Mouse (Mus musculus) embryonic facial prominence, embryonic 11.5 days (tissue): Measurements from ENCODE around the gene Otud7a. TPM values are rescaled to one million over a fixed set of nuclear protein-coding genes. Genes with fewer than 3 reads are reported as not detected.

Source experiments
- ATAC-seq: fragments of 200-750 bp; cut with Nextera tagmentation; replicated peaks from 2 replicates; pipeline ENCODE4 v1.8.0; 2017; ENCODE audit warnings: low read depth; ENCODE audit not compliant: insufficient number of reproducible peaks, low FRiP score, low TSS enrichment
- DNase-seq: peaks from one replicate; pipeline ENCODE4 v3.0.0-alpha.2; 2015; ENCODE audit warnings: low spot score
- H3K27ac ChIP-seq: fragments of 300-500 bp; sonication (generic); replicated peaks from 2 replicates; pipeline ENCODE4 v1.5.1; 2014; ENCODE audit warnings: mild to moderate bottlenecking, low read depth, low read length, control low read depth
- H3K27me3 ChIP-seq: fragments of 300-500 bp; sonication (generic); 2 replicates; pipeline ENCODE4 v1.6.1; 2014; ENCODE audit warnings: mild to moderate bottlenecking, low read length, moderate library complexity, mixed read lengths; ENCODE audit not compliant: control insufficient read depth, insufficient read depth
- H3K36me3 ChIP-seq: fragments of 300-500 bp; sonication (generic); replicated peaks from 2 replicates; pipeline ENCODE4 v1.6.1; 2014; ENCODE audit warnings: low read depth, mild to moderate bottlenecking, low read length, moderate library complexity, mixed read lengths; ENCODE audit not compliant: control insufficient read depth, insufficient read depth
- H3K4me1 ChIP-seq: fragments of 300-500 bp; sonication (generic); 2 replicates; pipeline ENCODE4 v1.6.1; 2014; ENCODE audit warnings: low read length, mixed read lengths; ENCODE audit not compliant: control insufficient read depth, insufficient read depth
- H3K4me2 ChIP-seq: fragments of 300-500 bp; sonication (generic); 2 replicates; pipeline ENCODE4 v1.6.1; 2014; ENCODE audit warnings: low read depth, mild to moderate bottlenecking, control low read depth, low read length, moderate library complexity
- H3K4me3 ChIP-seq: fragments of 300-500 bp; sonication (generic); 2 replicates; pipeline ENCODE4 v1.5.1; 2014; ENCODE audit warnings: low read depth, low read length, control low read depth
- H3K9ac ChIP-seq: fragments of 300-500 bp; sonication (generic); replicated peaks from 2 replicates; pipeline ENCODE4 v1.6.1; 2014; ENCODE audit warnings: mild to moderate bottlenecking, control low read depth, low read length
- H3K9me3 ChIP-seq: fragments of 300-500 bp; sonication (generic); replicated peaks from 2 replicates; pipeline ENCODE4 v1.6.1; 2016; ENCODE audit warnings: mild to moderate bottlenecking, low read length, inconsistent platforms, mixed read lengths; ENCODE audit not compliant: control insufficient read depth
- WGBS: fragments of 180-500 bp; shearing (Covaris S2); extraction: QIAGEN DNeasy Blood & Tissue Kit; methylation state at CpG from one replicate; pipeline ENCODE4 v1.1.7; 2014; 5-methylcytosine and 5-hydroxymethylcytosine counted together
- polyA plus RNA-seq: library from polyadenylated mRNA; unstranded; fragments of >200 nt; fragmentation: Nextera tagmentation; extraction: Ambion mirVana; gene quantifications from 2 replicates; pipeline ENCODE4 v1.2.1, GENCODE M21; 2014

Otud7a gene
- polyA plus RNA-seq, 1 experiment from 2014 or later: 0.90 TPM

GRCm38 (mm10) chr7:63559679-63560078 lies 115.1 kb downstream of the Otud7a start:
- H3K4me2 ChIP-seq: no peak overlapping the region
- no peak overlapping the region for H3K9ac ChIP-seq
- WGBS: 55% methylated on average over 1 of the region's 1 CpGs
- ATAC-seq: no peak
- no peak for DNase-seq
- H3K36me3 ChIP-seq: no peaks in the 10 kb centered on the region
- H3K4me3 ChIP-seq: no peak overlapping the region
- no peak overlapping the region for H3K27ac ChIP-seq
- no peaks in the 10 kb centered on the region for H3K9me3 ChIP-seq
- no peaks in the 10 kb centered on the region for H3K4me1 ChIP-seq
- no peaks in the 10 kb centered on the region for H3K27me3 ChIP-seq

GRCm38 (mm10) chr7:63583310-63583709 lies 138.8 kb downstream of the Otud7a start:
- Histone ChIP-seq H3K27ac (no peak overlapping the region), H3K36me3 (no peaks in the 10 kb centered on the region), H3K4me2 (no peak overlapping the region), H3K4me1 (no peaks in the 10 kb centered on the region), H3K9ac (no peak overlapping the region), H3K27me3 (no peaks in the 10 kb centered on the region), H3K9me3 (no peaks in the 10 kb centered on the region), H3K4me3 (no peak overlapping the region)
- WGBS: 75% methylated on average over 2 of the region's 2 CpGs
- DNase-seq: no peak
- ATAC-seq: no peak

GRCm38 (mm10) chr7:63586184-63586870 lies 141.8 kb downstream of the Otud7a start:
- Histone ChIP-seq H3K36me3 (no peaks in the 10 kb centered on the region), H3K27ac (no peak overlapping the region), H3K9me3 (no peaks in the 10 kb centered on the region), H3K9ac (no peak overlapping the region), H3K27me3 (no peaks in the 10 kb centered on the region; the same call in 1 of the 2 replicates), H3K4me2 (no peak overlapping the region), H3K4me1 (no peaks in the 10 kb centered on the region), H3K4me3 (no peak overlapping the region)
- ATAC-seq: no peak
- no peak for DNase-seq
- WGBS: 48% methylated on average over 2 of the region's 2 CpGs

- no peak for ATAC-seq
- no peak overlapping the region for H3K4me3 ChIP-seq
- H3K4me2 ChIP-seq: no peak overlapping the region
- no peak overlapping the region for H3K27ac ChIP-seq
- 71% methylated on average over 2 of the region's 2 CpGs for WGBS
- H3K36me3 ChIP-seq: no peaks in the 10 kb centered on the region
- no peak overlapping the region for H3K9ac ChIP-seq
- no peaks in the 10 kb centered on the region; the same call in 1 of the 2 replicates for H3K27me3 ChIP-seq
- no peaks in the 10 kb centered on the region for H3K9me3 ChIP-seq
- no peaks in the 10 kb centered on the region for H3K4me1 ChIP-seq
- DNase-seq: no peak
Measured at GRCm38 (mm10) chr7:63590305-63590704, 145.8 kb downstream of the Otud7a start.

GRCm38 (mm10) chr7:63591322-63591721 lies 146.8 kb downstream of the Otud7a start:
- Histone ChIP-seq H3K4me3 (no peak overlapping the region), H3K4me1 (no peaks in the 10 kb centered on the region), H3K27me3 (no peaks in the 10 kb centered on the region; the same call in 1 of the 2 replicates), H3K27ac (no peak overlapping the region), H3K36me3 (no peaks in the 10 kb centered on the region), H3K9me3 (no peaks in the 10 kb centered on the region), H3K9ac (no peak overlapping the region), H3K4me2 (no peak overlapping the region)
- WGBS: 68% methylated on average over 4 of the region's 4 CpGs
- no peak for ATAC-seq
- no peak for DNase-seq

GRCm38 (mm10) chr7:63592061-63592460 lies 147.5 kb downstream of the Otud7a start:
- Histone ChIP-seq H3K9me3 (no peaks in the 10 kb centered on the region), H3K27ac (no peak overlapping the region), H3K9ac (no peak overlapping the region), H3K4me2 (no peak overlapping the region), H3K36me3 (no peaks in the 10 kb centered on the region), H3K4me3 (no peak overlapping the region), H3K4me1 (no peaks in the 10 kb centered on the region), H3K27me3 (no peaks in the 10 kb centered on the region; the same call in 1 of the 2 replicates)
- no peak for DNase-seq
- no peak for ATAC-seq
- WGBS: 51% methylated on average over 3 of the region's 3 CpGs

- WGBS: 86% methylated on average over 1 of the region's 1 CpGs
- H3K36me3 ChIP-seq: no peaks in the 10 kb centered on the region
Measured at GRCm38 (mm10) chr7:63604827-63605226, 160.3 kb downstream of the Otud7a start.

GRCm38 (mm10) chr7:63617018-63617417 lies 172.5 kb downstream of the Otud7a start:
- no peak overlapping the region for H3K4me3 ChIP-seq
- no peaks in the 10 kb centered on the region for H3K27me3 ChIP-seq
- no peak overlapping the region for H3K9ac ChIP-seq
- no peak overlapping the region for H3K27ac ChIP-seq
- H3K4me1 ChIP-seq: no peaks in the 10 kb centered on the region
- DNase-seq (no peak), ATAC-seq (no peak)
- H3K9me3 ChIP-seq: no peaks in the 10 kb centered on the region
- H3K4me2 ChIP-seq: no peak overlapping the region
- no peaks in the 10 kb centered on the region for H3K36me3 ChIP-seq
- WGBS: 85% methylated on average over 3 of the region's 3 CpGs

More at GRCm38 (mm10) chr7:63604827-63605226, 160.3 kb downstream of the Otud7a start:
- no peaks in the 10 kb centered on the region for H3K9me3 ChIP-seq
- no peaks in the 10 kb centered on the region for H3K27me3 ChIP-seq
- ATAC-seq (no peak), DNase-seq (no peak)
- H3K4me1 ChIP-seq: no peaks in the 10 kb centered on the region
- no peak overlapping the region for H3K9ac ChIP-seq
- no peak overlapping the region for H3K27ac ChIP-seq
- no peak overlapping the region for H3K4me3 ChIP-seq
- no peak overlapping the region for H3K4me2 ChIP-seq
